Mouse (Mus musculus): ENCODE measurements around the gene Scgb1b15. TPM values are rescaled to one million over a fixed set of nuclear protein-coding genes. Genes with fewer than 3 reads are reported as not detected.
"Not testable (repeated sequence)": the region's sequence is repeated elsewhere in the genome, so short reads cannot be mapped to it uniquely, and the experiment has no call there.

Scgb1b15 gene
- not detected in 2 replicates for polyA plus RNA-seq (2011; ENCODE audit: insufficient read depth, insufficient read length, low replicate concordance, missing spikeins)

DNA sequence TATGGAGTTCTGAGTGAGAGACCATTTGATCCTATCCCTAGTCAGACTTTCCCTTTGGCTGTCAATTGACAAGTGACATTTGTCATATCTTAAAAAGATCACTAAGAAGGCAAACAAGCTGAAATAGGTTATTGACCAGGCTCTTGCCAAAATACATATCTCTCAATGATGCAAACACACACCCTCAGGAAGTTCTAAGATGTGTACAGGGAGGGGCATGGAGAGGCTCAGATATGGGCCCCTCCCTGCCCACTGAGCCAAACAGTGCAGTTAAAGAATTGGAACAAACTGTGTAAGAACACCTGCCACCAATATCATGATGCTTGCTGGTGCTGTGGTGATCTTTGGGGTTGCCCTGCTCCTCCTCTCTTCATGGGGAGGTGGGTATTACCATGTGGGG, at the start of gene Scgb1b15:
Gene Scgb1b15 (plus strand): TSS at position 301 of the 400 bp plus-strand sequence.
- not testable (repeated sequence) for H3K4me3 ChIP-seq (replicated peaks; ENCODE audit: control insufficient read depth, low read depth, low read length); H3K4me1 ChIP-seq (ENCODE audit: control insufficient read depth, insufficient read depth, low read length); H3K27ac ChIP-seq (ENCODE audit: control insufficient read depth, insufficient read depth, low read depth, low read length, poor library complexity)

GRCm38 (mm10) chr7:32829562-32829961, 6.8 kb upstream of the Scgb1b15 start, which contains the start of gene Scgb2b15:
TSS of gene Scgb2b15 (minus strand) at chr7:32829662.
- not testable (repeated sequence) for H3K4me1 ChIP-seq (ENCODE audit: control insufficient read depth, insufficient read depth, low read length); H3K27ac ChIP-seq (ENCODE audit: control insufficient read depth, insufficient read depth, low read depth, low read length, poor library complexity); H3K4me3 ChIP-seq (replicated peaks; ENCODE audit: control insufficient read depth, low read depth, low read length)

Other genes with a start within 250 kb of the Scgb1b15 start
- gene Scgb2b15, start 6.9 kb upstream of the Scgb1b15 start, polyA plus RNA-seq (2011; ENCODE audit: insufficient read depth, insufficient read length, low replicate concordance, missing spikeins) = not detected in 2 replicates
- gene Scgb2b17, start 220.0 kb downstream of the Scgb1b15 start, polyA plus RNA-seq (2011; ENCODE audit: insufficient read depth, insufficient read length, low replicate concordance, missing spikeins) = not detected in 2 replicates
- gene Scgb1b17, start 226.9 kb downstream of the Scgb1b15 start, polyA plus RNA-seq (2011; ENCODE audit: insufficient read depth, insufficient read length, low replicate concordance, missing spikeins) = not detected in 2 replicates

All from bone marrow, adult 2 months (tissue).